Mouse (Mus musculus): ENCODE measurements around the gene Cyp21a1.
"Not testable (repeated sequence)": the region's sequence is repeated elsewhere in the genome, so short reads cannot be mapped to it uniquely, and the experiment has no call there.

- not testable (repeated sequence) for TF ChIP-seq CTCF (conservative IDR thresholded peaks at IDR 0.05; ENCODE audit: low read length); POU5F1 (IDR thresholded peaks at IDR 0.05; ENCODE audit: borderline replicate concordance, low read length)
These were observed 6.3 kb downstream of the Cyp21a1 start for GRCm38 (mm10) chr17:34798071-34798470.

All from E14TG2a.4 (cell line).